Mouse (Mus musculus) liver, postnatal 0 days (tissue): Measurements from ENCODE around the gene Ptpro.

Experiments used
- CTCF ChIP-seq: sonication (generic); IDR thresholded peaks from 2 replicates; pipeline ENCODE4 v1.5.1; 2016; ENCODE audit warnings: antibody characterized with exemption, low read depth
- EP300 ChIP-seq: IDR thresholded peaks from 2 replicates; pipeline ENCODE4 v1.6.1; 2016; ENCODE audit warnings: antibody characterized with exemption, low read depth, mild to moderate bottlenecking

DNA sequence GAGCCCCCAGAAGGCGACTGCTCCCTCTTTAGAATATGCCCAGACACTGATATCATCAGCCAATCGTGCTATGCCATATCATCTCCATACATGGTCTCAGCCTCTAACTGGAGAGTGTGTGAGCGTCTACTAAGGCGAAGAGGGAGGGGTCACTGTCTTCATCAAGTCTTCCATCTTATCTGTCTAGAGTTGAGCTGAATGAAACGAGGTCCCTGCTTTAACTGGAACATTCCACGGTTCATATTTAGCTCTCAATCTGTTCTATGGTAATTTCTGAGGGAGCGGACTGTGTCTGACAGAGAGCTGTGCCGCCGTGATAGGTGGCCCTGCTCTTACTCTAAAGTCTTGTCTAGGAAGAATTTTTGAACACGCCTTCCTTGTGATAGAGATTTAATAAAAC, 16.5 kb downstream of the Ptpro start:
- TF ChIP-seq CTCF = no peak
- TF ChIP-seq EP300 = no peak
